Mouse (Mus musculus) thymus, postnatal 0 days (tissue): ENCODE data around the gene Slc1a5. TPM values are rescaled to one million over a fixed set of nuclear protein-coding genes. Genes with fewer than 3 reads are reported as not detected.

ENCODE experiments used
- DNase-seq: peaks from one replicate; pipeline ENCODE4 v3.0.0-alpha.2; 2015; ENCODE audit warnings: low spot score
- polyA plus RNA-seq: library from polyadenylated mRNA; unstranded; fragments of >200 nt; fragmentation: Nextera tagmentation; extraction: Ambion mirVana; gene quantifications from 2 replicates; pipeline ENCODE4 v1.2.1, GENCODE M21; 2015

The Slc1a5 gene
- polyA plus RNA-seq, 1 experiment from 2014 or later: 80.3 TPM

DNA sequence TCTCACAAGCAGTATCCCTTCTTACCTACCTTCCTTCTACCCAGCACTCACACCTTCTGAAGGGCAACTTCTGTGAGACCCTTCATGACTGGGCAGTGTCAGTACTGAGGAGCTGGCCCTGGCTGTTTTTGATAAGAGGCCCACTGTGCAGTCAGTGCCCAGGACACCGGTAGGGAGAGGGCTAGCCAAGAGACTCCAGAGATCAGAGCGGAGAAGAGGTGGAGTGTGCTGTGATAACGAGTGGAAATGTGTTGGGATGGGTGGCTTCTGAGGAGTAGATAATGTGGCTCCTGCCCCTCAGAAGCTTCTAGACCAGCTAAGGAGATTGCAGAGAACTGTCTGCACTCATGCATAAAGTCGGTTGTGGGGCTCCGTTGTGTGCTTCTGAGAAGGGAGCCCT is 38.7 kb downstream of the Slc1a5 start:
- DNase-seq: no peak

DNA sequence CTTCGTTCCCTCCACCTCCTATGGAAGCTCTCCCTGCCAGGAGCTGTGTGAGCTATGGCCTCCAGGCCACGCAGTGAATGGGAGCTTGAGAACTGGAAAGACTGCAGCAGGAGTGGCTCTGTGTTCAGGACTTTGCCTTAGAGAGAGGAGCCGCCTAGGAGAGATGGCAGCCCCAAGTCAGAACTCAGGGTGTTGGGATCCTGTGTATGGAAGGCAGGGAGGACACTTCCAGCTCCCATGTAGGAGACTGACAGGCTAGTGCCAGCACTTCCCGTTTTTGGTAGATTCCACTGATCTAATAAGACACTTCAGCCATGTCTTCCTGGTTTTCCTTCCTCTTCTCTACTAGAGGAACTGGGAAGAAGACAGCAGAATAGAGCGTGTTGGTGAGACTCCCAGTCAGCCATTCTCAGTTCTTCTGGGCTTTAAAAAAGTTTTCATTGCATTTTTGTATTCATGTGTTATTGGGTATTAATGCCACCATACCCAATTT is 39.2 kb downstream of the Slc1a5 start:
- no peak for DNase-seq

DNA sequence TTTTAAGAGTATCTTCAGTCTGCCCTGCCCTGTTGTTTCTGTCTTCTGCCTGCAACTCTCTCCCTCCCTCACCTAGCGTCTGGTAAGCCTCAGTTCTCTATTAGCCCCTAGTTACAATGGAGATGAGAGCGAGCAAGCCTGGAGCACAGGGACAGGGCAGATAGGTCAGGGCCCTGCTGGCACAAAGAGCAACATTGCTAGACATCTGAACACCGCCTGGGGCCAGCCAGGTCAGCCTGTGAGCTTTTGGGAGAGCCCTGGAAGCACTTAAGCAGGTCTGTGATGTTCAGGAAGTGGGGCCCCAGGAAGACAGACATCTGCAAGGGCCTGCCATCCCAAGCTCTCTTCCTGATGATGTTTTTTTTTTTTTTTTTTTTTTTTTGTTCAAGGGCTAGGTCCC is 40.0 kb downstream of the Slc1a5 start:
- DNase-seq: no peak

DNA sequence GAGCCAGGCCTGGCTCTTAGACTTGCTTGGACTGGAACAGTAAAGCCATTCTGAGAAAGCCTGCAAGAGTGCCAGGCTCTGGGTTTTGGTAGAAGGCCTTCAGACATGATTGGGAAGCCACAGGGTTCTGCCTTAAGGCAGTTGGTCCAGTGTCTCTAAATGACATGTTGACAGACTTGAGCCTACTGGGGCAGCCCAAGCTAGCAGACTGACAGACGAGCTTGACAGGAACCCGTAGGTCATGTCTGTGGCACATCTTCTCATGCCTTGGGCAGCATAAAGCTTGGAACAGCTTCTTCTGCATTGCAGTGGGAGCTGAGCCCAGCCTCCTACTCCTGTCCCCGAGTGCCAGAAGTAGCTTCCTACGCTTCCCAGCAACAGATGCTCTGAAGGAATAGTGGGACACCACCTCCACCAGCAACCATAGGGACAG is 40.5 kb downstream of the Slc1a5 start:
- no peak for DNase-seq

DNA sequence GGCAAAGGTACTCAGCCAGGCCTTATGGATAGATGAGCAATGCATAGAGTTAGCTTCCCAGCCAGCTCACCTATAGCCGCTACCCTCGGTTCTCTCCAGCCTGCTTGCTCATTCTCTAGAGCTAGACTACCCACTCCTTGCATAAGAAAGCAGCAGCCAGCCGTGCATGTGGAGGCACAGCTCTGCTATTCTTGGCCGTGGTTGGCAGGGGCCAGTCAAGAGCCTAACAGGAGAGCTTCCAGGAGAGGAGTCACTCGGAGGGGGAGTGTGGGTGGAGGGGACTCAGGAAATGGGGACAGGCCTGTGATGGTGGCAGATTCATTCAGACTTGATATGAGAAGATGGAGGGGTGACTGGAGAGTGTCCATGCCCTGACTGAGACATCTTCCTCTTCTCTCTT is 42.6 kb downstream of the Slc1a5 start:
- no peak for DNase-seq

DNA sequence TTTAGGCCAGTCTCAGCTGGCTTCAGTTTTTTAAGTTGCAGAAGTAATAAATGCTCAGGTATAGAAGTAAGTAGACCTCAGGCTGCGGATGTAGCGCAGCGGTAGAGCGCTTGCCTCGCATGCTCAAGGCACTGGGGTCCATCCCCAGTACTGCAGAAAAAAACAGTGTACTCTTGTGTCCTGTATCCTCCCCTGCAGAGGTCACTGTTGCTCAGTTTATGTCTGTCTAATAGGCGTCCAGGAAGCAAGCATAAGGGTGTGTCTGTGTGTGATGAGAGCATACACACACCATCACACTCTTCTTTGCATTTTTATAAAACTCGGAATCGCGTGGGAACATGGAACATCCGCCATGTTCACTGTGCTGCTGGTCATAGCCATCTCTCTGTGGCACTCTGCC is 44.6 kb downstream of the Slc1a5 start:
- DNase-seq: peak; percentile 59

DNA sequence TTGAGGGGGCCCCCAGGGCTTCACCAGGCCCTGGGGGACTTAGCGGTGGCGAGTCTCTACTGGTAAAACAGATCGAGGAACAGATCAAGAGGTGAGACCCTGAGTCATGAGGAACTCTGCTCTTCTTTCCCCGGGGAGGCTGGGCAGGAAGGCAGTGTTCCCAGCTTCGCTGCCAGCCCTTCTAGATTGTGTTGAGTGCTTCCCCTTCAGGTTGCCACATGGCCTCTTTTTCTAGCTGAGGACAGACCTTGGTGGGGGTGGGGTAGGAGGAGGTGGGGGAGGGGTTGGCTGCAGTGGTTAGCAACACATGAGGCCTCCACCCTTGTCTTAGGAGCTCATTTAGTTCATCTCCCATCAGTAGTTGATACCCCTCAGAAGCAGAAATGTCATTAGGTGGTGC is 45.4 kb downstream of the Slc1a5 start:
- no peak for DNase-seq

DNA sequence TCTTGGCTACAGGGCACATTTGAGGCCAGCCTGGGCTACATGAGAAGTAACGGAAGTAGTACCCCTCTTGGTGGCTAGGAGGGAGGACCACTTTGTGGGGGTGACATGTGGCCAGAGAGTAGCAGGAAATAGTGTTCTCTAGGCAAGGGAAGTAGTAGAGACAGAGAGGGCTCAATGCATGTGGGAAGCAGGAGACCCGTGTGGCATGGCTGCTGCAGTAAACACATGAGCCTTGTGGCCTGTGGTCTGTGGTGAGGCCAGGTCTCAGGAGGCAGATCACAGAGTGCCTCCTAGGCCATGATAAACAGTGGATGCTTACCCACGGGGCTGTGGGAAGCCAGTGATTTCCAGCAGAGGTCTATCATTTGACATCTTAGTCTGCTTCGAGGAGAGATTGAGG is 46.1 kb downstream of the Slc1a5 start:
- DNase-seq: no peak

DNA sequence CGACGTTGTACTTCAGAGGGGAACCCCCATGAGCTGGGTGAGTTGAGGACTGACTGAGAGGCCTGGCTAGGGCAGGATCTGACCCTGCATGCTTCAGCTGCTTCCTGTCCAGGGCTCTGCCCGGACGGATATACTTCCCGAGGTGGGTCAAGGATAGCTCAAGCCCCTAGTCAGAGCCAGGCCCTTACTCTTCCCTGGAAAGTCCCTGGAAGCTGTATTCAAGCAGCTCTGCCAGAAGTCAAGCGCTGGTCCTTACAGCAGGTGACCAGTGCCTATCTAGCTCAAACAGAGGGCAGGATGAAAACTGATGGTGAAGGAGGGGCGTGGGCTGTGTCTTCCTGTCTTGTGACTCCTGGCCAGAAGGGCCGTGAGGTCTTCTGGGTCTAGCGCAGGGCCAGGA is 49.3 kb downstream of the Slc1a5 start:
- no peak for DNase-seq

DNA sequence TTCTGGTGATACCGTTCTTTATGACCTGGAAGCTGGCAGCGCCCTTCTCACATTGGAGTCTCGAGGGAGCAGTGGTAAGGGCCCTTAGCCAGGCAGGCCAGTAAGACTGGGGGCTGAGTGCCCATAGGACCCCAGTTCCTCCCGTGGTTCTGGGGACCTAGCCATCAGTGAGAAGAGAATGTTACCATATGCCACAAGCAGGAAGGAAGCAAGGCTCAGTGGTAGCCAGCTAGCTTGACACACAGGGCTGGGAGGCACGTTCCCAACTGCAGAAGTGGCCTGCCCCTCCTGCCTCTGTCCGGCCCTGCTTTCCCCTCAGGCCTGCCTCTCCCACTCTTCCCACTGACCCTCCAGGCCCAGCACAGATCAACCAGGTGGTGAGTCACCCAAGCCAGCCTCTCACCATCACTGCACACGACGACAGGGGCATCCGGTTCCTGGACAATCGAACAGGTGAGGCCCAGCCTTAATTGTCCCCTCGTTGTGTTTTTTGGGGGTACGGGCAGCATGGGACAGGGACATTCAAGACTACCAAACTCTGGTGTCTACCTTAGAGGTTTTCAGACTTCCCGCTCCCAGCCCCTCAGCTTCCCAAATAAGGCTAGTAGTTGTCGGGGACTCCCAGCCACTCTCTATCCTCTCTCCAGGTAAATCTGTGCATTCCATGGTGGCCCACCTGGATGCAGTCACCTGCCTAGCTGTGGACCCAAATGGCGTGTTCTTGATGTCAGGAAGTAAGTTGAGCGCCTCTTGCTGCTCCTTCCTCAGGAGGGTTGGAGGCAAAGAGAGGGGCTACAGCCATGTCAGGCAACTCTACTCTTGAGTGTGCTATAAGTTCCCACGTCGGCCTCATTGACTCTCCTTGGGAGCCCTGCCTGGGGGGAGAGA is 57.0 kb downstream of the Slc1a5 start:
- no peak for DNase-seq

DNA sequence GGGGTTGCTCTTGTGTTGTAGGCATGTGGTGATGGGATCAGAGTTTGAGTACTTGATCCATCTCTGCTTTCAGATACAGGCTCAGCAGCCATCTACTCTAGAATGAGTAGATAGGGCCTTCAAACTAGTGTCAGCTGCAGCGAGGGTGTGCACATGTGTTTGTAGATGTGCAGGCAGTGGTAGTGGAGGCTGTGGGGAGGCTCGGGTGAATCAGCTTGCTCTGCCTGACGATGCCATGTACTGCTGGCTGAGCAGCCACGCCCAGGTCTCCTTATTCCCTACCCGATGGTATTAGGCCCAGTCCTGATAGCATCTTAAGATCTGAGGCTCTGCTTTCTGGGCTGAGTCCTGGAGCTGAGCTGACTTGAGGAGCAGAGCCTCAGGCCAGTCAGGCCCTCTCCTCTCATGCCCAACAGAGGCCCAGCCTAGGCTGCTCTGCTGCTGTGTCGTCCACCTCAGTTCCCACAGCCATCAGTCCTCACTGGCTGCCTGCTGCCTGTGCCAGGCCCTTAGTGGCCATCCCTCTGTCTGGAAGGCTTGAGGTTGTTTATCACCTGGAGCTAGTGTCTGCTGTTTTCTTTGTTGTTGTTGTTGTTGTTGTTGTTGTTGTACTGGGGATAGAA is 57.8 kb downstream of the Slc1a5 start:
- DNase-seq: no peak

DNA sequence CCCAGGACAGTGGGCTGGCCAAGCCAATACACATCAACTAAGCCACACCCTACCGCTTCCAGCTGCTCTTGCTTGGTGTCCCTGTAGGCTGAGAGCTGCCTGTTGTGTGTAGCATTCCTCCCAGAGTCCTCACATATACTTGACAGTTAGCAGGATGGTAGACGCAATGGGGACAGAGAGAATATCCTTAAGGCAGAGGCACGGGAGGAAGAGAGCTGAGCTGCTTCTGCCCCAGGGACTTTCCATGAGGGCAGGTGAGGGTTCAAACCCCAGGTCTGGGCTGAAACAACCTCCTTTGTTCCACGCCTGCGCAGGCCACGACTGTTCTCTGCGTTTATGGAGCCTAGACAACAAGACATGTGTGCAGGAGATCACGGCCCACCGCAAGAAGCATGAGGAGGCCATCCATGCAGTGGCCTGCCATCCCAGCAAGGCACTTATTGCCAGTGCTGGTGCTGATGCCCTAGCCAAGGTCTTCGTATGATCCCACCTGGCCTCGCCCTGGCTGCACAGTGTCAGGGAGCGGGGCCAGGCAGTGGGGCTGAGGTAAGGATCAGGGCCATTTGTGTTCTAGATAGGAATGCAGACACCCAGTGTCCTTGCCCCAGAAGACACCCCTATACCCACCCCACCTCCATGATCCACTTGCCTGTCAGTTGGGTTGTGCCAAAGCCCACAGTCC is 58.4 kb downstream of the Slc1a5 start:
- no peak for DNase-seq

DNA sequence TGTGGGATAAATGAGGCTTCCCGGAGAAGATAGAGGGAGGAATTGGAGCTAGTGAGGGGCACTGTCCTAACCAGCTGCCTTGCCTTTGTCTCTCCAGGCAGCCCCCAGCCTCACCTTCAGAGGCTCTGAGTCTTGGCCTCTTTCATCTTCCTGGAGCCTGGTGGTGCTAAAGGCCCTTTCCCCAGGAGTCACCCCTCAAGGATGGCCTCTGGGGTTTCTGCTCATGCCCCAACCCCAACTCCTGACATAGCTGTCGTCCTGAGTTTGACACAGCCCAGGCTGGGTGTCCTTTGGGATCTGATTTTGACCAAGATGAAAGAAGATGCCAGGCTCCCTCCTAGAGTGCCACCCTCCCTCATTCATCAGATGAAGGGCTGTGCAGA is 59.0 kb downstream of the Slc1a5 start:
- DNase-seq: no peak

DNA sequence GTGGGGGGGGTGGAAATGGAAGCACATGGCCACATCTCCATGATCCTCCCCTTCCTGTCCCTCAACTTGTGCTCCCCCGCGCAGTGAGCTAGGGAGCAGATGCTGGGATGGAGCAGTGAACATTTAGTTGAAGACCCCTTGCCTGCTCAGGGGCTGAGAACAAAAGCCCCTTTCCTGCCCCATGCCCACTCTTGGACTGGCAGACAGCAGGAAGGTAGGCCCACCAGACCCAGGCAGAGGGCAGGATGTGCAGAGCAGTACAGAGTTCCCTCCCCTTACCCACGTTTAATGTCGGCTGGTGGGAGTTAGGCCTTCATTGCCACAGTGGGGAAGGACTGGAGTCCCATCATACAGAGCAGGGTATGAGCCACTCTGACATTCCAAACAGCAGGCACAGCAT is 59.9 kb downstream of the Slc1a5 start:
- DNase-seq: no peak

DNA sequence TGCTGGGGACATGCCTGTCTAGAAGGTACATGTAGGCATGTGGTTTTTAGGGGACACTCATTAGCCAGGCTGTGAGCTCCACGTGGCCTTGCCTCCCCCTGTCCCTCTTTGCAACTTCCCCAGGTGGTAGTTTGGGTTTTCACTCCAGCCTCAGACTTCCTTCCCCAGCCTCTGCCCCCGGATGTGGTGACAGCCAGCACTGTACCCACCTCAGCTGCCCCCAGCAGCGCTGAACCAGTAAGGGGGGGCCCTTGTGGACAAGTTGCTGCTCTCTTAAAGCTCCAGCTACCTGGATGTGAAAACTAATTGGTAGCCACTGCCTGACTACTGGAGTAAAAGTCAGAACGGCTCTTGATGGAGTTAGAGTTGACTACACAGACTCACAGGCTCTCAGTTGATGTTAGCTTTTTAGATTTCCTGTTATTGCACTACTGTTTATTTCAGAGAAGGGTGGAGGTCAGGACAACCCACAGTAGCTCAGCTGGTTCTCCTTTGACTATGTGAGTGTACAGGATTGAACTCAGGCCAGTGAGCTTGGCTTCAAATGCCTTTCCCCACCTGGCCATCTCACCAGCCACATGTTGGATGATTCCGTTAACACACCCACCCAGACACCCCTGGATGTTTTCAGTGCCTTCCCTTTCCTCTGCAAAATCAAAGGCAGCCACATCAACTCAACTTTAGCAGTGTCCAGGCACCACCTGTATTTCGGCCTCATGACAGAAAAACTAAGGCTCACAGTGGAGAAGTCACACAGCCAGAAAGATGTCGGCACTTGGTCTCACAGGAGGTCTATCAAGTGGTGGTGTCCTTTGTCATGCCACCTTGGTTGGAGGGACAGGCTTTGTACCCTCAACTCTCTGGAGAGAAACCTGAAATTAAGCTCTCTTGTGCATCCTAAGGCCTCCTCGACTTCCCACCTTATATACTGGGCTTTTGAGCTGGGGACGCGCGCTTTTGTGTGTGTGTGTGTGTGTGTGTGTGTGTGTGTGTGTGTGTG is 60.7 kb downstream of the Slc1a5 start:
- DNase-seq: peak; percentile 88

DNA sequence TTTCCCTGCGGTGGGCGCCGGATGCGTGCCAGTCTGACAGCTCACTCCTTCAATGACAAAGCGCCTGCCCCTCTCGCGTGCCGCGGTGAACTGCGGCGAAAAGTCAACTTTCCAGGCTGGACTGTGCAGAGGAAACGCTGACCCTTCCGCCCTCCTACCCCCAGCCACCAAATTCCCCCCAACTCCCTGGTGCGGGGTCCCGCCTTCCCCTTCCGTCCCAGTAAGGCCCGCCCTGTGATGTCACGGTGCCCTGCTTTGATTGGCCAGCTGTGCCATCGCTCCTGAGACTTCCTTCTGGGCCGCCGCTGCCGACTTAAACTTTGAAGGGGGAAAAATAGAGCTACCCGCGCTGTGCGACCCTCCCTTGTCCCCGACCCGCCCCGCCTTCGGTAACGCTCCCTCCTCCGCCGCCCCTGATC is 61.5 kb downstream of the Slc1a5 start, which contains the start of gene Prkd2:
TSS of gene Prkd2 (plus strand) at position 258 of the 419 bp plus-strand sequence.
- DNase-seq: peak; percentile 93

DNA sequence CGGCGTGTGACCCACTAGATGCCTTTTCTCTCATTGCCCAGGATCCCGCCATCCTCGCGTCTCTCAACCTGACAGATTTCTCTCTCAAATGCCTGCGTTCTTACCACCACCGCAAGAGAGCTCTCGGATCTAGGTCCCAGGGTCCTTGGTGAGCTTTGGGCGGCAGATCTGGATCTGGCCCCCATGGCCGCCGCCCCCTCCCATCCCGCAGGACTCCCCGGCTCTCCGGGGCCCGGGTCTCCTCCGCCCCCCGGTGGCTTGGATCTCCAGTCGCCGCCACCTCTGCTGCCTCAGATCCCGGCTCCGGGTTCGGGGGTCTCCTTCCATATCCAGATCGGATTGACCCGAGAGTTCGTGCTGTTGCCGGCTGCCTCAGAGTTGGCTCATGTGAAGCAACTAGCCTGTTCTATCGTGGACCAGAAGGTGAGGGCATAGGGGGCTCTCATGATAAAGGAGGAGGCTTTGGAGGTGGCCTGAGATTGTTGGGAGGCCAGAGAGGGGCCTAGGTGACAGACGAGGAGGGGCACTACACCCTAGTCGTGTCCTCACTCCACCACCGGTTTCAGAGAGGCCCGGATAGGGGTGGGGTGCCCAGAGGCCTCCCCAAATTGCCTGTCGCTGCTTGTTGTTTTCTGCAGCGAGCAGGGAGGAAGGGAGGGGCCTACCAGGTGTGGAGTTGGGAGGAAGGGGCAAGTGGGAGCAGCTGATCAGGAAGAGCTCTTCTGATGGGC is 62.5 kb downstream of the Slc1a5 start:
- DNase-seq: peak; percentile 75

DNA sequence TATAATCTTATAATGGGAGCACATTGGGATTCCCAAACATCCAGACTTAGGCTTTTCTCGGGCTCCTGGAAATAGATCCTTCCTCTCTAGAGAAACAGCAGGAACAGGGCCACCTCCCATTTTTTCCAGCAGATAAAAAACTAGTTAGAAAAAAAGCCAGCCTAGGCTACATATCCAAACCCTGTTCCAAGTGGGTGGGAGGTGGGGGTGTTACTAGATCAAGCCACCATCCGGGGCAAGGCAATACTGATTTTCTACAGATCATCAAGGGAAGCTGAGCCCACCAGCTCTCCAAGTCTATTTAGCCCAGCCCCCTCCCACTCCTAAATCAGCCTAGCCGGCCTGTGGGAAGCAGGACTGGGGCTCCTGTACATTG is 63.5 kb downstream of the Slc1a5 start:
- DNase-seq: no peak

DNA sequence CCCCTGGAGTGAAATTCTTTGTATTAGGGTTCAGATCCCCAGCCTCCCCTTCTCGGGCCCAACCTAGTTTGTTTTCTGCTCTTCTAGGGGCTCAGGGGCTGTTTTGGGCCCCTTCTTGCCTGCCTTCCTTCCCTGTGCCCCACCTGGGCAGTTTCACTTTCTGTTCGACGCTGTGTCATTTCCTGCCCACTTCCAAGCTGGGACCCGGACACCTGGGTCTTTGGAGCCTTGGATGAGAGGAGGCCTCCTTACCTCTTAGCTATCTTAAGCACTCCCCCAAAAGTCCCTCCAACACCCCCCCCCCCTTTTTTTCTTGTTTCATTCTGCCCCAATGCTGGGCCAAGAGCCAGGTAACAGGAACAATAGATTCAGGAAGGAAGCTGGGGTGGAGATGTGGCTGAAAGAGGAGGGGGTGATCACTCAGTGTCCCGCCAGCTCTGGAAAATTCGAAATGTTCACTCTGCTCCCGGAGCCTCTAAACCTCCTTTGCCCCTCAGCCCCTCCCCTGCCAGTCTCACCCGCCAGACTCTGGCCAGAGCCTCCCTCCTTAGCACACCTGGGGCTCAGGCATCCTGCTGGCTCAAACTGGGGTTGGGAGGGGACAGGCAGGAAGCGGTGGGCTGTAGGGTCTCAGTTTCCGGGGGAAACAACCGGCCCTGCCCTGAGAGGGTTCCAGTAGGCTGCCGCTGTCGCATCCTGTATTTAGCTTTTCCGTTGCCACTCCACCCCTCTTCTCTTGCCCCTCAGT is 64.1 kb downstream of the Slc1a5 start:
- DNase-seq: peak; percentile 84

DNA sequence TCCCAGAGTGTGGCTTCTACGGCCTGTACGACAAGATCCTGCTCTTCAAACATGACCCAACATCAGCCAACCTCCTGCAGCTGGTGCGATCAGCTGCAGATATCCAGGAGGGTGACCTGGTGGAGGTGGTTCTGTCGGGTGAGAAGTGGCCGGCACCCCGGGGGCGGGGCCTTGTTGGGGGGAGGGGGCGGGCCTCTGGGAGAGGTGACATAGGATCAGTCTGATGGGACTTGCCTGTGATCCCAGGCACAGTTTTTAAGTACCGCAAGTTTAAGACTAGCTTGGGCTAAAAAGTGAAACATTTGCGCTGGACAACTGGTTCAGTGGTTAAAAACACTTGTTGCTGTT is 64.7 kb downstream of the Slc1a5 start:
- no peak for DNase-seq
